Comparison of ENCODE assay signal across 8 mouse cellular contexts in genomic region chr8:45627246-45628241, GRCm38 (mm10).
DNase-seq lines count a peak whose midpoint lies in the region; ATAC-seq and TF ChIP-seq lines count a peak whose summit lies in the region.

No protein-coding gene starts in this region.

- H3K36me3 ChIP-seq in E14TG2a.4 (ENCODE audit: insufficient read depth, low read length): no peaks in the 10 kb centered on the region
- no peaks in the 10 kb centered on the region for H3K36me3 ChIP-seq in forebrain, embryonic 11.5 days (ENCODE audit: control insufficient read depth, insufficient read depth, low read length)
- H3K36me3 ChIP-seq in hindbrain, embryonic 10.5 days: no peaks in the 10 kb centered on the region
- no peaks in the 10 kb centered on the region for H3K36me3 ChIP-seq in lung, embryonic 14.5 days (ENCODE audit: insufficient read depth)

- H3K9ac ChIP-seq in forebrain, embryonic 11.5 days (ENCODE audit: low read length): peak overlapping the region; percentile 91
- H3K9ac ChIP-seq in lung, embryonic 14.5 days: peak overlapping the region; percentile 42

- DNase-seq in brain, embryonic 18.5 days (ENCODE audit: low read depth, low spot score): peak; percentile 84
- DNase-seq in forebrain, embryonic 11.5 days (ENCODE audit: low spot score): peak; percentile 83
- peak; percentile 86 for DNase-seq in hindbrain, embryonic 10.5 days (ENCODE audit: low spot score)
- peak; percentile 87 for DNase-seq in layer of hippocampus, adult 9-11 months
- peak; percentile 88 for DNase-seq in lung, embryonic 14.5 days
- peak; percentile 90 for DNase-seq in retina, embryonic 14.5 days (ENCODE audit: low spot score)
- no peak for DNase-seq in thymus, postnatal 14 days

- H3K4me1 ChIP-seq in E14TG2a.4 (replicated peaks; ENCODE audit: low read depth, low read length): peaks cover 3% of the 10 kb centered on the region; the same call in 1 of the 2 replicates
- H3K4me1 ChIP-seq in forebrain, embryonic 11.5 days (replicated peaks; ENCODE audit: control insufficient read depth, insufficient read depth, low read length): no peaks in the 10 kb centered on the region
- peaks cover 37% of the 10 kb centered on the region for H3K4me1 ChIP-seq in hindbrain, embryonic 10.5 days (replicated peaks)
- H3K4me1 ChIP-seq in lung, embryonic 14.5 days (ENCODE audit: insufficient read depth): no peaks in the 10 kb centered on the region

- peak overlapping the region; percentile 73 for H3K4me2 ChIP-seq in forebrain, embryonic 11.5 days (ENCODE audit: low read depth, low read length, severe bottlenecking)
- H3K4me2 ChIP-seq in lung, embryonic 14.5 days: peak overlapping the region; percentile 62

- H3K9me3 ChIP-seq in E14TG2a.4 (ENCODE audit: low read length): peaks cover 10% of the 10 kb centered on the region
- H3K9me3 ChIP-seq in forebrain, embryonic 11.5 days (ENCODE audit: control insufficient read depth, low read length): no peaks in the 10 kb centered on the region
- H3K9me3 ChIP-seq in hindbrain, embryonic 10.5 days: no peaks in the 10 kb centered on the region
- no peaks in the 10 kb centered on the region for H3K9me3 ChIP-seq in lung, embryonic 14.5 days (ENCODE audit: low read depth, low read length)

- peaks cover 25% of the 10 kb centered on the region for H3K27me3 ChIP-seq in E14TG2a.4 (ENCODE audit: insufficient read depth, low read length)
- H3K27me3 ChIP-seq in forebrain, embryonic 11.5 days (ENCODE audit: control insufficient read depth, insufficient read depth, low read length): no peaks in the 10 kb centered on the region
- no peaks in the 10 kb centered on the region for H3K27me3 ChIP-seq in hindbrain, embryonic 10.5 days (ENCODE audit: insufficient read depth, poor library complexity, severe bottlenecking)
- 0 out of 2 replicates have a peak, but pooled peaks cover 3% of the 10 kb centered on the region for H3K27me3 ChIP-seq in lung, embryonic 14.5 days (ENCODE audit: insufficient read depth, low read length)

- WGBS in forebrain, embryonic 11.5 days: under 1% methylated on average over 28 of the region's 28 CpGs
- WGBS in hindbrain, embryonic 10.5 days: 2% methylated on average over 28 of the region's 28 CpGs
- 2% methylated on average over 28 of the region's 28 CpGs for WGBS in lung, embryonic 14.5 days

- peak overlapping the region; percentile 78 for H3K4me3 ChIP-seq in E14TG2a.4 (replicated peaks; ENCODE audit: low read length)
- H3K4me3 ChIP-seq in forebrain, embryonic 11.5 days (ENCODE audit: low read depth, low read length): peak overlapping the region; percentile 68
- H3K4me3 ChIP-seq in hindbrain, embryonic 10.5 days: peak overlapping the region; percentile 69
- peak overlapping the region; percentile 39 for H3K4me3 ChIP-seq in lung, embryonic 14.5 days (ENCODE audit: low read depth, low read length)

- peak; percentile 94 for ATAC-seq in forebrain, embryonic 11.5 days (replicated peaks; ENCODE audit: low FRiP score)
- ATAC-seq in lung, embryonic 14.5 days (ENCODE audit: insufficient read depth): peak; percentile 96

- no peak for TF ChIP-seq CTCF in E14TG2a.4 (conservative IDR thresholded peaks at IDR 0.05; ENCODE audit: low read length)
- no peak for TF ChIP-seq CTCF in lung, embryonic 14.5 days (IDR thresholded peaks at IDR 0.05; ENCODE audit: low read depth)

- peak overlapping the region; percentile 93 for H3K27ac ChIP-seq in forebrain, embryonic 11.5 days (ENCODE audit: low read depth, low read length)
- peak overlapping the region; percentile 93 for H3K27ac ChIP-seq in hindbrain, embryonic 10.5 days
- H3K27ac ChIP-seq in lung, embryonic 14.5 days (ENCODE audit: low read depth): peak overlapping the region; percentile 55
